Mouse (Mus musculus): ENCODE results near the gene Bik.
A peak's percentile ranks its signal among the peaks of the same experiment; 100 is the strongest.

Bik gene

GRCm38 (mm10) chr15:83512489-83513281, 14.0 kb upstream of the Bik start:
- DNase-seq (ENCODE audit: low spot score in 2 of 2) = no peak

DNA sequence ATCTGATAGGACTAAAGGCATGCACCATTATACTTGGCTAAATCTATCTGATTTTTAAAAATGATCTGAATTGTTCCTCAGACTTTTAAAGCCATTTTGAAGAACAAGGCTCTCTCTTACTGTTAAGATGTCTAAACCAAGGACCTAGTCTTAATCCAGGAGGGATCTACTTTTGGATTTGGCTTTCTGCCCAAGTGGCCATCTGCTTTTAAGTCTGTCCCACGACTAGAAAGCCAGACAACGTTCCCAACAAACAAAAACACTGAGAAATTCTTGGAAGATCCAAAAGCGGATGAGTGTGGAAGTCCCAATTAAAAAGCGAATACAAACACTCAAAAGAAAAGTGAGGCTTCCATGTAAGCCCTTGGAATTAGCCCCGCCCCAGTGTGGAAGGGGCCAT, 11.6 kb upstream of the Bik start:
- DNase-seq (ENCODE audit: low spot score in 2 of 2) = no peak

DNA sequence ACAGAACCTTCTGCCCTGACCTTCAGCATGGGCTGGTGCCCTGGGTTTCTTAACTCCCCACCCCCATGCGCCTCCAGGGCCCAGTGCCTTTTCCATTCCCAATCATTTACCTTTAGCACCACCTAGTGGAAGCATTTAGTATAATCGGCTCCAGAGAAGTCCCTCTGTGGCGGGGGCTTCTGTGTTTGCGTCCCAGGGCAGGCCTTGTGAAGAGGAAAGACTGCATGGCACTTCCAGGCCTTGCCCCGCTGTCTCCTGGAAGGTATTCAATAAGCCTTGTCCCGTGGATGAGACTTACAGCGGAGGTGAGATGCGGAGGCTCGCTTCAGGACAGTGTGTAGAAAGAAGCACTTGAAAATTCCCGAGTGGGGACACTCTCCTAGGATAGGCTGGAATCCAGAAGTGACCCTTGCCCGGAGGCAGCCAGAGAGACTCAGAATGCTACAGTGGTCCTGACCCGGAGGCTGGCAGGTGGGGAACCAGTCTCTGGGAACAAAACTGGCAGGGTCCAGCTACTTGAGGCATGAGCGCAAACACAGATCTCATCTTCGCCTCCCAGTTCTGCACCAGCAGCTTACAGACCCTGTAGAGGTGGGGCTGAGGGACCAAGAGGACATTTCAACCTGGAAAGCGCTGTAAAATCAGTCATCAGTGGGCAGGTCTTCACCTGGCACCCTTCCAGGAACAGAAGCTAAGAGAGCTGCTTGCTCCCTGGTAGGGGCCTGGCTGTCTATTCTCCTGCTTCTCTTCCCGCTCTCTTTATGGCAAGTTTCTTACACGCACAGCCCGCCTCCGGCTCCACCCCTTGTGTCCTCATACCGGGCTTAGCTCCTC, 8.2 kb upstream of the Bik start:
- DNase-seq (ENCODE audit: low spot score in 2 of 2) = peak in 1 of 2 experiments; percentile 41

- DNase-seq (ENCODE audit: low spot score in 2 of 2) = no peak
These were observed 5.7 kb upstream of the Bik start for GRCm38 (mm10) chr15:83520861-83521382.

- no peak for DNase-seq (ENCODE audit: low spot score in 2 of 2)
These were observed 3.5 kb upstream of the Bik start for GRCm38 (mm10) chr15:83523196-83523595.

- no peak for DNase-seq (ENCODE audit: low spot score in 2 of 2)
These were observed 2.9 kb upstream of the Bik start for GRCm38 (mm10) chr15:83523638-83524332.

GRCm38 (mm10) chr15:83524333-83524729, 2.3 kb upstream of the Bik start:
- no peak for DNase-seq (ENCODE audit: low spot score in 2 of 2)

DNA sequence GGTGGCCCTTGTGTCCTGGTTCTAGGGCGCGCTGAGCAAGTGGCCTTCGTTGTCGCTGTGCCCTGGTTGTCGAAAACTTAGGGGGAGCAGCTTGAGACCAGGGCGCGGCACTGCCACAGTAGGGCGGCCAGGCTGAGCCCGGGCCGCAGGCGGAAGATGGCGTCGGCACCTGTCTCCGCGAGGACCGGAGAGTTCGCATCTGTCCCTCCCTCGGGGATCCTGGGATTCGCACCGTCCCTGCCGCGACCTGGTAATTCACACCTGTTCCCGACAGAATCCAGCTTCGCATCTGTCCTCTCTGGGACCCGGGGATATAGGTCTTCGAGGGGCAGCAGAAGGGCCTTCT, 403 bp downstream of the Bik start:
- no peak for DNase-seq (ENCODE audit: low spot score in 2 of 2)

DNA sequence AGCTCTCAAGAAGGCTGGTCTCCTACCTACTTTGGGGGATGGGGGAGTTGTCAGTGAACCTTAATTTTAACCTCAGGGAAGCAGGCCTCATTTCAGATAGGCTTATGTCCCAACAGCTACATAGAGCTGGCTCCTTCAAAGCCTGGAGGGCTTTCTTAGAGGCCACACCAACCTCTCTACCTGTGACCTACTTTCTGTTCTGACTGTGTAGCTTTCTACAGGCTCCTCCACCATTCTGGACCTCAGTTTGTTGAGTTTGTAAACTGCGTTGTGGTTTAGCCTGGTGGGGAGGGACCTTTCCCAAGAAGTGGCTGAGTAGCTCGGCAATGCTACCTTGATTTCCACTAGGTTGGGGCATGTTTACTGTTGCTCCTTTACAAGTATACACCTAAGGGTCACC, 1.1 kb downstream of the Bik start:
- no peak for DNase-seq (ENCODE audit: low spot score in 2 of 2)

DNA sequence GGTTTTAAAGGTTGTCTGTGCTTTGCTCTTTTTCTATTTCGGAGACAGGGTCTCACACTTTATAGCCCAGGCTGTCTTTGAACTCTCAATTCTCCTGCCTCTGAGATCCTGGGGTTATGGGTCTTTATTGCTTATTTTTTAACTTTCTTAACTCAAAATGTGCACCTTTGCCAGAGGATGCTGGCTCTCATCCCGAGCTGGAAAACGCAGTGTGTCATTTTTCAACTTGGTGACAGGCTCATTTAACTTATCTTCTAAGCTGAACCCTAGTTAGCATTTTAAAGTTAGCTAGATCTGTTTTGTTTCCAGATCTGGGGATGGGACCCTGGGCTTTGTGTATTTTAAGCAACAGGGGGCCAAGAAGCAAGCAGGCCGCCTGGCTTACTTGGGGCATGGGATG, 2.2 kb downstream of the Bik start:
- DNase-seq (ENCODE audit: low spot score in 2 of 2) = no peak

DNA sequence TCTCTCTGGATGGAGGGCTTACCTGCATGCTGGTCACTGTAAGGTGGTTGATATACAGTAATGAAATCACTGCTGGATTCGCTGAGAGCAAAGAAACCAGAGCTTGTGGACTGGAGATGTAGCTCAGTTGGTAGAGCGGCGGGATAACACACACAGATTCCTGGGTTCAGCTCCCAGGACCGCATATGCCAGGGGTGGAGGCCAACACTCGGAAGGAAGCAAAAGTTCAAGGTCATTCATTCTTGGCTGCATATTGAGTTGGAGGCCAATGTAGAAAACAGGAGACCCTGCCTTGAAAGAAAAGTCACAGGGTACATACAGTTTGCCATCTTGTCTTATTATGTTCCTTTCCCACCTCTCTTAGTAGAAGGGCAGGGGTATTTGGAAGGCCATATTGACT, 3.1 kb downstream of the Bik start:
- DNase-seq (ENCODE audit: low spot score in 2 of 2) = no peak

- peak in 1 of 2 experiments; percentile 76 for DNase-seq (ENCODE audit: low spot score in 2 of 2)
These were observed 3.6 kb downstream of the Bik start for GRCm38 (mm10) chr15:83530233-83530632.

- DNase-seq (ENCODE audit: low spot score in 2 of 2) = peak in 1 of 2 experiments; percentile 65
These were observed 4.0 kb downstream of the Bik start for GRCm38 (mm10) chr15:83530688-83531087.

GRCm38 (mm10) chr15:83531961-83532469, 5.4 kb downstream of the Bik start:
- no peak for DNase-seq (ENCODE audit: low spot score in 2 of 2)

- DNase-seq (ENCODE audit: low spot score in 2 of 2) = no peak
These were observed 5.9 kb downstream of the Bik start for GRCm38 (mm10) chr15:83532606-83533005.

DNA sequence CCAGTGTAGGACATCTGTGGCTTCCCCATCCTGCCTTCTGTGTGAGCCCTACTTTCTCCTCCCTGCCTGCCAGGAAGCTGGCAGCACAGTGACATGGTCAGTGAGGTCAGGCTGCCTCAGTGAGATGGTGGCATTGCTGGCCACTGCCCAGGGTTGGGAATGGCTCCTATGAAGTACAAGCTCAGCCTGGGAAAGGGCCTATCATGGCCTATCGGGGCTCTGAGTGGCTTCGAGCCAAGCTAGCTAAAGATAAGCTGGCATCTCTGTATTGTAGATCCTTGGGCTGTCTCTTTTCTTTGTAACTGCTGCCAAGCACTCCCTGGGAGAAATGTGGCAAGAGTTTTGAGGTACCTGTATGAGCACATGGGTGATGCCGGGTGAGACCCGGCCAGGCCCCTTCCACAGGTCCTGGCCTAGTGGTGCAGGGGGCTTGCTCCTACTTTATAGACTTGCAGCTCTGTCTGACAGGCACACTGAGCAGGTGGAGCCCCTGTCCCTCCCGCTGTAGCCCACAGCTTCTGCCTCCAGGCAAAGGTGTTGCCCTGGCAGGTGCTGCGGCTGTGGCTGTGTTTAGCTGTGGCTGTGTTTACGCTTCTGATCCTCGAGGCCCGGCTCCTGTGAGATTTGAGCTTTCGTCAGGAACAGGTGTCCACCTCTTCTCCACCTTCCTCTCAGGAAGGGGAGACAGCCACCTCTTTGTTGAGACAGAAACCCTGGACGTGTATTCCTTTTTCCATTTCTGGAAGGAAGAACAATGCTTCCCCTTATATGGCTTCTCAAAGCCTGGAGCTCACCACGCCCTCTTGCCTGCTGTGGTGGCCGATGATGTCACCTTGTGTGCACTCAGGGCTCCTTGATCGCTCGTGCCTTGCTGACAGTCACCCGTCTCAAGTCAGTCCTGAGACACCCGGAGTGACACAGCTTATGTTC, 8.6 kb downstream of the Bik start:
- no peak for DNase-seq (ENCODE audit: low spot score in 2 of 2)

- no peak for DNase-seq (ENCODE audit: low spot score in 2 of 2)
These were observed 9.2 kb downstream of the Bik start for GRCm38 (mm10) chr15:83535890-83536231.

DNA sequence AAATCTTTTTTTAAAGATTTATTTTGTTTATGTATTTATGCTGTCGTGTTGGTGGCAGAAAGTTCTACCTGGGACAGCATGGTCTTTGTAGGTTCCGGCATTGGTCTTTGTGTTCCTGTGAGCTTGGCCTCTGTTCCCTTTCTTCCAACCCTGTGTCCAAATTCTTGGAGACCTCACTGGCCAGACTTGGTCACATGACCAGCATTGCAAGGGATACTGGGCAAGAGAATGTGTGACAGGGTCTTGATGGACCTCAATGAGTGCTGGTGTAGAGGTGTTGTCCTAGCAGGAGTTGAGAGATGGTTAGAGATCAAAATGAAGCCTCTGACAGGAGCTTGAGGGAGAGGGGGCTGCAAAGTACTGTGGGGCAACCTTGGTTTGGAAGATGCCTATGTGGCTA, 12.2 kb downstream of the Bik start:
- DNase-seq (ENCODE audit: low spot score in 2 of 2) = no peak

- DNase-seq (ENCODE audit: low spot score in 2 of 2) = no peak
These were observed 13.2 kb downstream of the Bik start for GRCm38 (mm10) chr15:83539905-83540304.

GRCm38 (mm10) chr15:83541647-83542287, 15.1 kb downstream of the Bik start:
- peak in 1 of 2 experiments; percentile 27 for DNase-seq (ENCODE audit: low spot score in 2 of 2)

- DNase-seq (ENCODE audit: low spot score in 2 of 2) = no peak
These were observed 19.4 kb downstream of the Bik start for GRCm38 (mm10) chr15:83546029-83546428.
